Mouse (Mus musculus): ENCODE data around the gene Nup54.

DNA sequence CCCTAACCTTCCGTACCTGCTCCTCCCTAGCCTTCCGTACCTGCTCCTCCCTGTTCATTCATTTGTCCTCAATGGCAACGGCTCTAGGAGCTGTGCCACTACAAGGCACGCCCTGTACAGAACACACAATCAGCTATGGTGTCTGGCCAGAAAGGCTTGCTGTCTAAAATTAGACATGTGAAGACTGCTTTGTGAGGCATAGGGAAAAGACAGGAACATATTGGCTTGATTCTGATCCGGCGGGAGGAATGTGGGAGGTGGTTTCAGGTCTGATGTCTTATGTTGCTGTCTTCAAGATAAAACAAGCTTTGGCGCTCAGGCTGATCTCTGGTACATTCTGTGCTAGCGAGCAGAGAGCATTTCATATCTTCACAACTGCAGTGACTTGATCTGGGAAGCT is 44.4 kb downstream of the Nup54 start:
- TF ChIP-seq POLR2A (IDR thresholded peaks at IDR 0.05; ENCODE audit: control insufficient read depth, extremely low read depth, insufficient read depth, low read length, poor library complexity) (no peak), CTCF (IDR thresholded peaks at IDR 0.05; ENCODE audit: borderline replicate concordance, control insufficient read depth, extremely low read depth, insufficient read depth, low read length, poor library complexity) (no peak)

Data from thymus, adult 2 months (tissue).